Mouse (Mus musculus) G1E (cell line): ENCODE data around the gene Asap2.

Experiments used
- CTCF ChIP-seq: IDR thresholded peaks from 2 replicates; pipeline ENCODE4 v1.5.1; 2012; ENCODE audit warnings: low read depth, low read length, inconsistent platforms, mixed read lengths
- GATA1 ChIP-seq: IDR thresholded peaks from 2 replicates; pipeline ENCODE4 v1.6.1; 2012; ENCODE audit warnings: borderline replicate concordance, low read length, inconsistent platforms, mixed read lengths
- GATA2 ChIP-seq: IDR thresholded peaks from 2 replicates; pipeline ENCODE4 v1.6.1; 2012; ENCODE audit warnings: low read depth, low read length, inconsistent platforms, borderline replicate concordance
- POLR2AphosphoS5 ChIP-seq: IDR thresholded peaks from 2 replicates; pipeline ENCODE4 v1.6.1; 2012; ENCODE audit warnings: low read depth, low read length, inconsistent platforms; ENCODE audit not compliant: insufficient replicate concordance
- TAL1 ChIP-seq: conservative IDR thresholded peaks from 2 replicates; pipeline ENCODE4 v1.6.1; 2012; ENCODE audit warnings: low read depth, low read length, inconsistent platforms, mixed read lengths

GRCm38 (mm10) chr12:21128930-21129869, 138.9 kb downstream of the Asap2 start:
- TF ChIP-seq TAL1: no peak
- no peak for TF ChIP-seq GATA1
- no peak for TF ChIP-seq CTCF
- no peak for TF ChIP-seq POLR2AphosphoS5
- no peak for TF ChIP-seq GATA2
